Mouse (Mus musculus) erythroid progenitor cell, adult 5-6 weeks (primary cell): ENCODE results near the gene Scp2d1. TPM values are rescaled to one million over a fixed set of nuclear protein-coding genes. Genes with fewer than 3 reads are reported as not detected.
"Not testable (repeated sequence)": the region's sequence is repeated elsewhere in the genome, so short reads cannot be mapped to it uniquely, and the experiment has no call there.

ENCODE experiments used
- ATAC-seq: replicated peaks from 2 replicates; pipeline ENCODE4 v1.8.0; 2016; ENCODE audit warnings: moderate number of reproducible peaks, mild to moderate bottlenecking, moderate TSS enrichment, inconsistent platforms; ENCODE audit not compliant: poor library complexity, low FRiP score, severe bottlenecking
- total RNA-seq, 2 experiments: library from RNA; stranded (forward) in 1 of 2; stranded (reverse) in 1 of 2; fragments of 150-400 nt in 1 of 2; fragments of 186-747, 209-891 nt in 1 of 2; gene quantifications; 2 replicates each; pipeline versions ENCODE4 v1.2.3 to v1.2.4; 2015 to 2017; ENCODE audit warnings: low replicate concordance in 2 of 2

Scp2d1 gene
- total RNA-seq (2015; ENCODE audit: low replicate concordance) (not detected in 2 replicates), total RNA-seq (2017; ENCODE audit: low replicate concordance) (not detected in 2 replicates)

- not testable (repeated sequence) for ATAC-seq
Observed at GRCm38 (mm10) chr2:144823356-144823755, at the start of gene Scp2d1. Scp2d1 (plus strand) TSS chr2:144823656.

DNA sequence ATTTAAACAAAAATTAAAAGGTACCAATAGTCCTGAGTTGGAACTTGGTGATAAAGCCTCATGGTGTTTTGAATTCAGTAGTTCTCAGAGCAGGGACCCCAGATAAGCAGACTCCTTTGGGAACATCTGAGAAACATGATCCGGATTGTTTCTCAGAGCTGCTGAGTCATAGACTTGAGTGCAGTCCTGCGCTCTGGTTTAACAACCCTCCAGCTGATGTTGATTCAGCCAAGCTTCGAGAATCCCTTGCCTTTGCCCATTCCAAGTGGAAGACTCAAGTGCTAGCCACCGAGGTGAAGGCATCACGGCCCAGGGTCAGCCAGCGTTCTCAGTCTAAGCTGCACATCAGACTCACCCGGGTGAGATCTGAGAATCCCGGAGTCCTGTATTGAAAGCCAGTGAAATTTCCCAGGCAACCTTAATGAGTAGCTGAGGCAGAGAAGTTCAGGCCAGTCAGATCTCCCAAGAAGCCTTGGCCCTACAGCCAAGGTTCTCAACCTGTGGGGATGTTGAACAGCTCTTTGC is 48.8 kb upstream of the Scp2d1 start:
- ATAC-seq, result no peak

DNA sequence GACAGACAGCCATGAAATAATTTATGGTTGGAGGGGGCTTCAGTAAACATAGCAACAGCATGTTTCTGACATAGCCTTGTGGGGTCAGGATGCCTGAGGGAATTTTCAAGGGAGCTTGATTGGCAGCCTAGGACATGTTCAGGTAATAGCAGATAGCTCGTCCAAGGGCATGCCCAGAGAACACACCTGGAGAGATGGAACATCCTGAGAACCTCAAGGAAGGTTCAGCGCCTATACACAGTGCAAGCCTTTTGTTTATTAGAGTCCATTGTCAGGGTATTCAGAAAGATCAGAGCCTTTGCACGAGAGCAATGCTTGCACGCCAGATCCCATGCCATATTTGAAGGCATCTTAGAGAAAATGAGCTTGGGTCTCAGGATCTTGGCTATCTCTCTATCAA is 47.8 kb upstream of the Scp2d1 start:
- no peak for ATAC-seq

DNA sequence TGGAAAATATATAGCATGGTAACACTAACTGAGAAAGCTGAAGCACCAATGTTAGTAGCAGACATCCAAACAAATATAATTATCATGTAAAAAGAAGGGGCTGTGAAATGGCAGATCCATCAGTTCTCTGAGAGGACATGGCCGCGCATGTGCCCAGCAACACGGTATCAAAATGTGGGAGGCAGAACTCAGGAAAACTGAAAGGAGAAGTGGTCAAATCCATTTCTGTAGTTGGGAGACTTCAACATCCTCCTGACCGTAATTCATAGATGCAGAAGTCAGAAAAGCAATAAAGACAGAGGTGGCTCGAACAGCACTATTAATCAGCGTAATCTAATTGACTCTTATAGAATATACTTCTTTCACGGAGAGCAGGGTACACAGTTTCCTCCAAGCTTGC is 44.2 kb upstream of the Scp2d1 start:
- ATAC-seq, result no peak

DNA sequence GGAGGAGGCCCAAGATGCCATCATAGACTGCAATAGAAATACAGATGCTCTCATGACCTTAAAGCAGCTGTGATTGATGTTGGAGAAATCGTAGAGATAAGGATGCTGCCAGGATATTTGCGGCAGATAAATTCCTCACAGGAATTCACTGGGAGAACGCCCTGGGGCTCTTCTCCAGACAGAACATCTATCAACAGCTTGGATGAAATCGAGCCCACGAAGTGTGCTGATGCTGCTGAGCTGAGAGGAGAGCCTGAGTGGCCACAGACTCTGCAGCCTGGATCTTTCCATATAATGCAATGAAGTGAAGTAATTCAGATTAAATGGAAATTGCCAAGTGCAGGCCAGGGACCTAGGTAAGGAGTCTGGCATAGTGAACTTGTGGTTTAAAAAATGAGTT is 42.7 kb upstream of the Scp2d1 start:
- ATAC-seq, result no peak

GRCm38 (mm10) chr2:144781871-144782270 is 41.6 kb upstream of the Scp2d1 start:
- ATAC-seq, result no peak

- no peak for ATAC-seq
Observed at GRCm38 (mm10) chr2:144782481-144782880, 41.0 kb upstream of the Scp2d1 start.

DNA sequence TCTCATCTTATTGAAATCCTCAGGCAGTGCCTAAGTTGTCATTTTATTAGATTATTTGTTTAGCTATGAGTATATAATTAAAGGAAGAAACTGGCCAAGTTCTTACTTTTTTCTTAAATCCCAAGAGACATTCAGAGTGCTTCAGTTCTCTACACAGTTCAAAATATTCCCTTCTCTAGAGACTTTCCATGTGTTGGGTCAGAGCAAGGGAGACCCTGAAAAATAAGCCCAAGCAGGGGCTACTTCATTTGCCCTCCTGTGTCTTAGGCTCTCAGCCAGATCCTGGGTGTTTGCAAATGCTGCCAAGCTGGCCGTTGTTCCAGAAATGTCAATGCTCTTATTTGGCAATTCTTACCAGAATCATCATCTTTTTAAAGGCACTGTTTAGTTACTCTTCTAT is 40.3 kb upstream of the Scp2d1 start:
- ATAC-seq, result no peak

DNA sequence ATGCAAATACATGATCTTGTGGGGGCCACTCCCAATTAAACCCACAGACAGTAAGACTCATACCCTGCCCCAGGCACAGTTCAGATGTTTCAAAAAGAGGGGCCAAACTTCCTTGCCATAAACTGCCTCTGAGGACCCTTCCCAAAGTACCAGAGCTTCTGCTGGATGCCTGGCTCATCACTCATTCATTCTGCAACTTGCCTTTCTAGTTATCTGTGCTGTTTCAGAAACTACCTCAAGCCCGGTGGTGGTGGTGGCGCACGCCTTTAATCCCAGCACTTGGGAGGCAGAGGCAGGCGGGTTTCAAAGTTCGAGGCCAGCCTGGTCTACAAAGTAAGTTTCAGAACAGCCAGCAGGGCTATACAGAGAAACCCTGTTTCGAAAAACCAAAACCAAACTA is 39.6 kb upstream of the Scp2d1 start:
- no peak for ATAC-seq

- no peak for ATAC-seq
Observed at GRCm38 (mm10) chr2:144791671-144792294, 31.7 kb upstream of the Scp2d1 start.

- ATAC-seq, result no peak
Observed at GRCm38 (mm10) chr2:144797515-144797914, 25.9 kb upstream of the Scp2d1 start.

- ATAC-seq, result no peak
Observed at GRCm38 (mm10) chr2:144807766-144808754, 15.4 kb upstream of the Scp2d1 start.

DNA sequence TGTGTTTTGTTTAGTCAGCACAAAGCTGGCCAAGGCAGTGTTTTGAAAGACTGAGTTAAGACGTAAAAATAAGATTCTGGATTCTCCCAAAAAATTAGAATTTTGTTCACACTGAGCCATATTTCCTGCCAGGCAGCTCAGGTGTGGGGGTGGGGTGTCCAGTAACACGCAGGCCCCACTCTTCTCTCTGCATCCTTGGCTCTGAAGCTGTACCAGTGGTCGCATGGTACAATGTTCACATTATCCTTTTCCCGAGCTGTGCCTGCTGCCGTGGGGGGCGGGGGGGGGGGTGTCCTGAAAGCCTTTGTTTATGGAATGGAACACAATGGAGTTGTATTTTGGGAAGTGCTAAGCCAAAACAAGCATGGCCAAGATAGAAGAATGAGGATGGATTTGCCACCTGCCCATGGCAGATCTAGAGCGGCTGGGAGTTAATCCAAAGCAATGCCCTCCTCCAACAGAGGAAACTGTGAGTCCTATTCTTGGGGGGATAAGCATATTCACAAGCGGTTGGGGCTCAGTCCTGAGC is 5.1 kb downstream of the Scp2d1 start:
- no peak for ATAC-seq

DNA sequence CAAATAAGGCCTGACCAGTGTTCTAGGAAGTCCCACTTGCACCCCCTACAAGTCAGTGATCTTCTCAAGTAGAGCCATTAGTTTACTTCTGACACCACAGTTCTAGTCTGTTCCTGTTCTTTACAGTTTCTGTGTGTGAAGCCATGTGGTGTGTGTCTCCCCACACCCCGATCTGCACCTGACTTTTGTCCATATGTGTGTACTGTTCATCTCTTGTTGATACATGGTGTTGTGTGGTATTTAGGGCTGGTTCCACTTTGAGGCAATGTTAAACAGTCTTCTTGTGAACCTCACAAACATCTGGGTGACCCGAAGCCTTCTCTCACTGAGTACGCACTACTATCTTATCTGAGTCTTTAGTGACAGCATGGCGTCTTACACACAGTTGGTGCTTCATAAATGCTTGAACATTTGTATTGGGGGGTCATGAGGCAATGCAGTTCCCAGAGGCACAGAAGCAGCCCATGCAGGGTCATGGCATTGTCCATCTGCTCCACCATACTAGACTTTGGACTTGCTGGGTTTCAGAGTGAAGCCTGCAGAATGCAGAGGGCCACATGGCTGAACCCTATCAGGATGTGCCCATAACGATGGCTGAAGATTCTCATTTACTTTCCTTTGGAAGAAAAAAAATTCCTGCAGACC is 13.3 kb downstream of the Scp2d1 start:
- no peak for ATAC-seq

GRCm38 (mm10) chr2:144837312-144837679 is 13.8 kb downstream of the Scp2d1 start:
- ATAC-seq, result no peak

DNA sequence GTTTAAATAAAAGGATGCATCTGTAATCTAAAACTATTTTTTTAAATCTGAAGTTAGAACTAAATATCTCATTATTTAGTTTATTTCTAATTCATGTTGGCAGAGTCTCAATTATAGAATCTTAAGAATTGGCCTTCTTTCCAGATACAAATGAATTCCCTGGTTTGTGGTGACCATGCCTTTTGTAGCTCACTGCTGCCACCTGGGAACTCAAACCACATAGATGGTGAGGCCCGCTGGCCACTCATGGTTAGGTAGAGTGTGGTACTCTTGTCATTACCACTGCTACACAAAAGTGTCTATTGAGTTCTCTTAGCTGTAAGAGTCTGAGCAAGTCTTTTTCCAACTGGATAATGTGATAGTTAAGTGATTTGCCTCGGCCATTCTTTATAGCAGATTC is 45.4 kb downstream of the Scp2d1 start:
- no peak for ATAC-seq
